Mouse (Mus musculus) CD4-positive, CD25-positive, alpha-beta regulatory T cell, adult 2 months (primary cell): ENCODE results near the gene Ube2h.
A peak's percentile ranks its signal among the peaks of the same experiment; 100 is the strongest.

Experiments used
- DNase-seq: peaks from one replicate; pipeline ENCODE4 v3.0.0-alpha.2; 2012; ENCODE audit warnings: low read depth, low spot score

Ube2h gene

GRCm38 (mm10) chr6:30245397-30245796, 58.9 kb downstream of the Ube2h start:
- DNase-seq: no peak

GRCm38 (mm10) chr6:30243347-30244007, 60.9 kb downstream of the Ube2h start:
- no peak for DNase-seq

GRCm38 (mm10) chr6:30242928-30243327, 61.4 kb downstream of the Ube2h start:
- no peak for DNase-seq

GRCm38 (mm10) chr6:30240105-30240504, 64.2 kb downstream of the Ube2h start:
- DNase-seq: no peak

GRCm38 (mm10) chr6:30239207-30239606, 65.1 kb downstream of the Ube2h start:
- DNase-seq: no peak

GRCm38 (mm10) chr6:30238079-30238478, 66.3 kb downstream of the Ube2h start:
- DNase-seq: no peak

GRCm38 (mm10) chr6:30236564-30236963, 67.8 kb downstream of the Ube2h start:
- no peak for DNase-seq

- no peak for DNase-seq
These were observed 72.5 kb downstream of the Ube2h start for GRCm38 (mm10) chr6:30231758-30232293.

- DNase-seq: no peak
These were observed 74.1 kb downstream of the Ube2h start for GRCm38 (mm10) chr6:30230246-30230645.

- no peak for DNase-seq
These were observed 75.4 kb downstream of the Ube2h start for GRCm38 (mm10) chr6:30228921-30229320.

GRCm38 (mm10) chr6:30228353-30228752, 76.0 kb downstream of the Ube2h start:
- no peak for DNase-seq

GRCm38 (mm10) chr6:30226971-30227700, 77.2 kb downstream of the Ube2h start:
- DNase-seq: peak; percentile 25

GRCm38 (mm10) chr6:30224693-30225092, 79.6 kb downstream of the Ube2h start:
- DNase-seq: no peak

- DNase-seq: no peak
These were observed 82.0 kb downstream of the Ube2h start for GRCm38 (mm10) chr6:30222321-30222720.

- no peak for DNase-seq
These were observed 86.8 kb downstream of the Ube2h start for GRCm38 (mm10) chr6:30217581-30217980.

- no peak for DNase-seq
These were observed 91.9 kb downstream of the Ube2h start for GRCm38 (mm10) chr6:30212468-30212867.

GRCm38 (mm10) chr6:30211641-30212455, 92.5 kb downstream of the Ube2h start:
- DNase-seq: no peak

GRCm38 (mm10) chr6:30210788-30211187, 93.6 kb downstream of the Ube2h start:
- peak; percentile 87 for DNase-seq

GRCm38 (mm10) chr6:30208844-30209243, 95.5 kb downstream of the Ube2h start:
- DNase-seq: no peak

- peak; percentile 88 for DNase-seq
These were observed 98.6 kb downstream of the Ube2h start for GRCm38 (mm10) chr6:30205587-30206202.

- DNase-seq: peak; percentile 17
These were observed 99.2 kb downstream of the Ube2h start for GRCm38 (mm10) chr6:30205180-30205538.
